Mouse (Mus musculus) cerebellum, adult 2 months (tissue): ENCODE data around the gene Fubp1.

Experiments
- CTCF ChIP-seq: fragments of 200-500 bp; IDR thresholded peaks from 2 replicates; pipeline ENCODE4 v1.5.1; 2011; ENCODE audit warnings: low read depth, mild to moderate bottlenecking, control low read depth, low read length, moderate library complexity, borderline replicate concordance; ENCODE audit not compliant: insufficient read depth
- POLR2A ChIP-seq: fragments of 200-500 bp; IDR thresholded peaks from 2 replicates; pipeline ENCODE4 v1.6.1; 2011; ENCODE audit warnings: low read length, control low read depth, borderline replicate concordance; ENCODE audit not compliant: insufficient read depth

GRCm38 (mm10) chr3:152235805-152236204 lies 25.6 kb downstream of the Fubp1 start:
- TF ChIP-seq POLR2A (no peak), CTCF (no peak)
